ENCODE assay signal across 21 mouse cellular contexts in the genomic region with DNA sequence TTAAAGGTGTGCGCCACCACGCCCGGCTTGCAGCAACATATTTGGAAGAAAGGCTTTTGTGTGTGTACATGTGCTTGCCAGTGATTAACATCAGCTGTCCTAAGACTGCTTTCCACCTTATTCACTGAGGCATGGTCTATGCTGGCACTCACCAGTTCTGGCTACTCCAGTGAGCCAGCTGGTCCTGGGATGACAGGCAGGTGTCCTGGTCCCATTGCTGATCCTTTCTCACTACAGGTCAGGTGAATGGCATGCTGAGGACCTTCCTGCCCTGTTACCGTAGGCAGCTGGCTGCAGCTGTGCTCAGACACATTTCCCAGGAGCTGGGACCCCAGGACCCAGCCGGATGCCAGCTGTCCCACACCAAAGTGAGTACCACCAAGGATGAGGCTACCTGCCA. TPM values are rescaled to one million over a fixed set of nuclear protein-coding genes. Genes with fewer than 3 reads are reported as not detected.
"Had no signal": no experiment of that assay in that cellular context is flagged by ENCODE, and none has a peak within 500 bp of the region (broad histone marks: within the 10 kb centered on the region; RNA-seq: fewer than 3 reads in every experiment).

No protein-coding gene starts in this region.

- DNase-seq: liver, postnatal 0 days; lung, adult 2 months; lung, postnatal 14 days; lung, postnatal 36 days; right cerebral cortex, postnatal 14 days; thymus, adult 2 months; thymus, postnatal 25 days; thymus, postnatal 4 days had no signal

- H3K36me3 ChIP-seq: lung, embryonic 15.5 days; midbrain, embryonic 15.5 days; stomach, embryonic 15.5 days had no signal

- H3K4me3 ChIP-seq: lung, embryonic 15.5 days; megakaryocyte, embryonic 14.5 days; midbrain, embryonic 13.5 days; midbrain, embryonic 15.5 days; neural tube, embryonic 12.5 days; stomach, embryonic 15.5 days had no signal

- H3K27ac ChIP-seq: lung, embryonic 15.5 days; macrophage; midbrain, embryonic 13.5 days; midbrain, embryonic 15.5 days; neural tube, embryonic 12.5 days; stomach, embryonic 15.5 days; stomach, postnatal 0 days had no signal

RNA-seq across cellular contexts. Expression of gene Nxnl1, which starts 32.4 kb away (rescaled TPM):
- total RNA-seq: megakaryocyte progenitor cell, adult 5-6 weeks; monocyte, adult 5-6 weeks; neutrophil, adult 5-6 weeks had no signal
- polyA plus RNA-seq: lung, adult 2 months; lung, embryonic 15.5 days; macrophage; midbrain, embryonic 11.5 days; midbrain, embryonic 13.5 days; midbrain, embryonic 15.5 days; neural tube, embryonic 12.5 days; neural tube, embryonic 14.5 days had no signal
